Mouse (Mus musculus) testis, adult 10 weeks (tissue): ENCODE data around the gene Atp6v0a2. TPM values are rescaled to one million over a fixed set of nuclear protein-coding genes. Genes with fewer than 3 reads are reported as not detected.

Source experiments
- polyA plus RNA-seq: library from polyadenylated mRNA; stranded (reverse); fragments of 350-450 nt; fragmentation: Illumina TruSeq; extraction: RNeasy Lipid Tissue Mini Kit (QIAGEN cat#74804); gene quantifications from one replicate; pipeline ENCODE4 v1.2.3, GENCODE M21; 2014; ENCODE audit warnings: low read depth, low replicate concordance

Gene Atp6v0a2
- polyA plus RNA-seq = 9.3 TPM

DNA sequence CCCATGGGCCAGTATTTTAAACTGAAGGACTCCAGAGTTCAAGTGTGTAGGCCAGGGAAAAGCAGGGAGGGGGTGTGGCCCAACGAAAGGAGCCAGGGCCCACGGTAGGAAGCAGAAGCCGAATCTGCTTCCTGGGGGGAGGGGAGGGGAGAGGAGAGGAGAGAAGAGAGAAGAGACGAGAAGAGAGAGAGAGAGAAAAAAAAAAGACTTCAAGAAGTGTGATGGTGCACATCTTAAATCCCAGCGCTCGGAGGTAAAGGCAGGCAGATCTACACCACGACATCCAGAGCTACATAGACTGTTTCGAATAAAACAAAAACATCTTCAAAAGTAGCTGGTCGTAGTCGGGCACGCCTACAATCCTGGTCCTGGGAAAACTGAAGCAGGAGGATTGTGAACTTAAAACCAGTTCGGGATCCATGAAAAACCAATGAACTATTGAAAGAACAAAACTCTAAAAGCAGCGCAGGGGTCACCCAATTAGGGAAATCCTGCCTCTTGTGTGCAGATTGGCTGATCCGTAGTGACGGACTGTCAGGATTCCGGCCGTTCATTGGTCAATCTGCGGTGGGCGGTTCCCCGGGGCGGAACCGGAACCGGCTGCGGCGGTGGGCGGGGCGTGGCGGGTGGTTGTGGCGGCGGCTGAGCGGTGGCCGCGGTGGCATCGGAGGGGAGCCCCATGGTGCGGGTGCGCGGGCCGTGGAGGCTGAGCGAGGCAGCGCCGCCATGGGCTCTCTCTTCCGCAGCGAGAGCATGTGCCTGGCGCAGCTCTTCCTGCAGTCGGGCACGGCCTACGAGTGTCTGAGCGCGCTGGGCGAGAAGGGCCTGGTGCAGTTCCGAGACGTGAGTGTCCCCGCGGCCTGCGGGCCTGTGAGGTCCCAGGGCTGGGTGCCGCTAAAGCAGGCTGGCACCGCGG, at the start of gene Atp6v0a2:
Atp6v0a2 (plus strand) TSS at position 129 of the 916 bp plus-strand sequence.

DNA sequence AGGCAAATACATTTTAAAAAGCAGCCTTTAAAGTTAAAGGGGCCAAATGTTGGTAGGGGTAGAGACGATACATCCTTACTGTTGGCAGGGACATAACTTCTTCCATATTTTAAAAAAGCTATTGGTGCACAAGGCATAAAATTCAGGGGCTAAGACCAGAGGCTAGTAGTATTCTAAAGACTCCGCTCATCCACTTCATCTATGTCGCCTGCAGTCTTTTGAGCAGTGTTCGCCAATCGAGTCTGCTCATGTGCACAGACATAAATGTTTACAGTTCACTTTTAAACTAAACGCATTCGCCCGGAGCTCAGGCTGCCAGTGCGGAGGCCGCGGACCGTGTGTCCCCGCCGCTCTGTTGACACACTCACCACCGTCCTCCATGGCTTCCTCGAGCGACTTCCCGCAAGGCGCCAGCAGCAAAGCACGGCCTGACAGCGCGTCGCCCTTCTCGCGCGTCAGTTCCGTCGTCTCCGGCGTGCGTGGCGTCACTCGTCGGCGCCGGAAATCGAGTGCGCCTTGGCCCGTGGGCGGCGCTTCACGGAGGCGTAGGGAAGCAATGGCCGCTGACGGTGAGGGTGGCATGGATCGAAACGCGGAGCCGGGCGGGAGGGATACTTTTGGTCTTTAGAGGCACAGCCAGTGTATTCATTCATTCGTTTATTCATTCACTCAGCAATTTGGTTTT, 49.6 kb upstream of the Atp6v0a2 start, which contains the start of the genes Eif2b1 and Gtf2h3:
Eif2b1 (minus strand) TSS at position 499 of the 685 bp plus-strand sequence.
Gtf2h3 (plus strand) TSS at position 508 of the 685 bp plus-strand sequence.

DNA sequence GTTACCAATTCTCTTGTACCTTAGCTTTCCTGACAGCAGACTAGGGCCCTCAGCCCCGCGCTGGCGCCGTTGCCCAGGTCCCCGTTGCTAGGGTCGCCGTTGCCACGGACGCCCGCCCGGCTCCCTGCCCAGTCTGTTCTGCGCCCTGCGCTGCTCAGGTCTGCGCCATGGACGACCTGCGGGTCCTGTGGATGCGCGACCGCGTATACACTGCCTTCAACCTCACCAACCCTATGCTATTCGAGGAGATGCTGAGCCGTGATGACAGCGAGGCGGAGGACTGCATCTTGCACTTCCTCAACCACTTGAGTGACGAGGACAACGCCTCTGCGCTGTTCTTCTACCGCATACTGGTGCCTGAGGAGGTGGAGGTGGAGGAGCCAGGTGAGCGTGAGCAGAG, 96.6 kb downstream of the Atp6v0a2 start, which contains the start of gene Dnah10:
Dnah10 (plus strand) TSS at position 89 of the 400 bp plus-strand sequence.

Other genes with a start within 250 kb of the Atp6v0a2 start
- 238 TPM for gene Sbno1, start 202.6 kb upstream of the Atp6v0a2 start, polyA plus RNA-seq
- gene Kmt5a, start 188.6 kb upstream of the Atp6v0a2 start, polyA plus RNA-seq = 31.7 TPM
- 2.6 TPM for gene Rilpl2, start 150.2 kb upstream of the Atp6v0a2 start, polyA plus RNA-seq
- gene Snrnp35, start 145.4 kb upstream of the Atp6v0a2 start, polyA plus RNA-seq = 4.8 TPM
- gene Rilpl1, start 97.2 kb upstream of the Atp6v0a2 start, polyA plus RNA-seq = 1.0 TPM
- 384 TPM for gene Tmed2, start 87.9 kb upstream of the Atp6v0a2 start, polyA plus RNA-seq
- 4.5 TPM for gene Ddx55, start 75.7 kb upstream of the Atp6v0a2 start, polyA plus RNA-seq
- 32.2 TPM for gene Eif2b1, start 49.4 kb upstream of the Atp6v0a2 start, polyA plus RNA-seq
- 7.7 TPM for gene Gtf2h3, start 49.4 kb upstream of the Atp6v0a2 start, polyA plus RNA-seq
- 7.5 TPM for gene Dnah10, start 96.5 kb downstream of the Atp6v0a2 start, polyA plus RNA-seq
- gene Ccdc92, start 233.8 kb downstream of the Atp6v0a2 start, polyA plus RNA-seq = 23.5 TPM
- gene Zfp664, start 234.1 kb downstream of the Atp6v0a2 start, polyA plus RNA-seq = 55.8 TPM